Mouse (Mus musculus): ENCODE measurements around the gene Fbxo22. TPM values are rescaled to one million over a fixed set of nuclear protein-coding genes. Genes with fewer than 3 reads are reported as not detected.
"Not testable (repeated sequence)": the region's sequence is repeated elsewhere in the genome, so short reads cannot be mapped to it uniquely, and the experiment has no call there.

Fbxo22 gene
- polyA plus RNA-seq, 1 experiment from 2014 or later = 85.9 TPM

DNA sequence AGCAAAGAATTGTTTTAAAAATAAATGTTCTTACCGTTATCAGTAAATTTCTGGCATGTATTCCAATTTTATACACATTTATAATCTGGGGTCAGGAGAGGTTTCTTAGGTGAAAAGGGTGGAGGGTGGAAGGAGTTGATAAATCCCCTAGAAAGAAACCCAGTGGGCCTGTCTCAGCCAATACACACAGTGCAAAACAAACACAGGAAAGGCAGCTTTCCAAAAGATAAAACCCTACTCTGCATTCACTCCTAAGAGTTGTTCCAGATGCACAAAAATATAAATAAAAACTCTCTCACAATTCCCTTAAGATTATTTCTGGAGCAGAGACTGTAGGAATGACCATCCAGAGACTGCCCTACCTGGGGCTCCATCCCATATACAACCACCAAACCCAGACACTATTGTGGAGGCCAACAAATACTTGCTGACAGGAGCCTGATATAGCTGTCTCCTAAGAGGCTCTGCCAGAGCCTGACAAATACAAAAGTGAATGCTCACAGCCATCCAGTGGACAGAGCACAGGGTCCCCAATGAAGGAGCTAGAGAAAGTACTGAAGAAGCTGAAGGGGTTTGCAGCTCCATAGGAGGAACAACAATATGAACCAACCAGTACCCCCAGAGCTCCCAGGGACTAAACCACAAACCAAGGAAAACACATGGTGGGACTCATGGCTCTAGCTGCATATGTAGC lies 36.5 kb downstream of the Fbxo22 start:
- not testable (repeated sequence) for H3K4me3 ChIP-seq (ENCODE audit: low read depth, low read length); H3K36me3 ChIP-seq (ENCODE audit: control insufficient read depth, insufficient read depth, low read length); H3K27ac ChIP-seq (ENCODE audit: low read length); H3K4me2 ChIP-seq (ENCODE audit: low read length); H3K27me3 ChIP-seq (ENCODE audit: control insufficient read depth, insufficient read depth, low read depth, low read length); ATAC-seq; H3K4me1 ChIP-seq (ENCODE audit: control insufficient read depth, insufficient read depth, low read length); H3K9ac ChIP-seq (ENCODE audit: low read depth, low read length); H3K9me3 ChIP-seq (replicated peaks; ENCODE audit: control insufficient read depth, low read length, poor library complexity, severe bottlenecking)
- WGBS = 93% methylated on average over 1 of the region's 1 CpGs

DNA sequence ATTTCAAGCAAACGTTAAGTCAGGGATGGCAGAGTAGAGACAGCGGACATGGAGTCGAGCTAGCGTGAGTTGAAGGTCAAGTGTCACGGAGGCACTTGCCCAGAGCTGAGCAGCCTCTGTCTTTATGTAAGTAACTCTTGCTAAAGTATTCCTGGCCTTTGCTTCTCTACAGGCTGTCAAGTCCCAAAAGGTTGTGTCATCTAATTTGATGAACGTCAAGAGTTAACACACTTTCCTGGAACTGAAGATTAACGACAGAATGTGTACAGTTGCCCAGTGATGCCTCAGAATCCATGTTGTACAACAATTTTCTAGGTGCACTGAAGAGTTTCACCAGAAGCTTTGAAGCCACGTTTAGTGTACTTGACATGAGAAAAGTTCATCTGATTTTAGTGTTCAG lies 37.7 kb downstream of the Fbxo22 start:
- no peak overlapping the region for H3K9ac ChIP-seq (ENCODE audit: low read depth, low read length)
- no peak for ATAC-seq
- H3K4me2 ChIP-seq (ENCODE audit: low read length) = no peak overlapping the region

DNA sequence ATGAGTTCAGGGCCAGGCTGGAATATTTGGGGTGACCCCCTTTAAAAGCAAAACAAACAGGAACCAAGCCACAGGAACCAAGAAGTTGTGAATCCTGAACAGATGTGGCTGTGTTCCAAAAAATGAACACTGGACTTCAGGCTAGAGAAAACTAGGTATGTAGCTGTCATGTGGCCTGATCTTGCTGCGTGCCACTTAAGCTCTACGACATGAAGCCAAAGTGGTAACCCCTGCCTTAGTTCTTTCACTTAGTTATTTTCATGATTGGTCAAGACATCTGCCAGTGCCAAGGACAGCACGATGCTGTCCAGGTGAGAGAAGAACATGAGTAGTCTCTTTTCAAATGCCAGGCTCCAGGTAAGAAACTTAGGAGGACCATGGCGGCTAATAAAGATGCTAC lies 38.2 kb downstream of the Fbxo22 start:
- no peak for ATAC-seq
- Histone ChIP-seq H3K36me3 (ENCODE audit: control insufficient read depth, insufficient read depth, low read length) (no peaks in the 10 kb centered on the region), H3K4me2 (ENCODE audit: low read length) (no peak overlapping the region), H3K27ac (ENCODE audit: low read length) (no peak overlapping the region), H3K4me1 (ENCODE audit: control insufficient read depth, insufficient read depth, low read length) (no peaks in the 10 kb centered on the region), H3K9me3 (replicated peaks; ENCODE audit: control insufficient read depth, low read length, poor library complexity, severe bottlenecking) (no peaks in the 10 kb centered on the region), H3K4me3 (ENCODE audit: low read depth, low read length) (no peak overlapping the region), H3K27me3 (ENCODE audit: control insufficient read depth, insufficient read depth, low read depth, low read length) (no peaks in the 10 kb centered on the region), H3K9ac (ENCODE audit: low read depth, low read length) (no peak overlapping the region)
- WGBS = 94% methylated on average over 4 of the region's 4 CpGs

More for the DNA sequence above, 37.7 kb downstream of the Fbxo22 start:
- Histone ChIP-seq H3K27me3 (ENCODE audit: control insufficient read depth, insufficient read depth, low read depth, low read length) (no peaks in the 10 kb centered on the region), H3K9me3 (replicated peaks; ENCODE audit: control insufficient read depth, low read length, poor library complexity, severe bottlenecking) (no peaks in the 10 kb centered on the region), H3K4me3 (ENCODE audit: low read depth, low read length) (no peak overlapping the region), H3K36me3 (ENCODE audit: control insufficient read depth, insufficient read depth, low read length) (no peaks in the 10 kb centered on the region), H3K4me1 (ENCODE audit: control insufficient read depth, insufficient read depth, low read length) (no peaks in the 10 kb centered on the region), H3K27ac (ENCODE audit: low read length) (no peak overlapping the region)
- WGBS = 85% methylated on average over 8 of the region's 8 CpGs

DNA sequence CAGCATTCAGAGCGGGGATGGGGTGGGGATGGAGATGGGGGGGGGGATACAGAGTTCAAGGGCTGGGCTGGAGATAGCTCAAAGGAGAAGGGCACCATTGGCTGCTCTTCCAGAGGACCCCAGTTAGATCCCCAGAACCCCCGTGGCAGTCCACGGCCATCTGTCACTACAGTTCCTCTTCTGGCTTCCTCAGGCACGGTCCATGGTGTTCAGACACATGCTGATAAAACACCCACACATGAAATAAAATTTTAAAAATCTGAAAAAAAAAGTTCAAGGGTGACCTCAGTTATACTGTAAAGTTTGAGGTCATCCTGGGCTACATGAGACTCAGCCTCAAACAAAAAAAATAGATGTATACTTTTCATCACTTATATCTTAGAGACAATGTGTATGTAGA lies 39.7 kb downstream of the Fbxo22 start:
- Histone ChIP-seq H3K9me3 (replicated peaks; ENCODE audit: control insufficient read depth, low read length, poor library complexity, severe bottlenecking) (no peaks in the 10 kb centered on the region), H3K36me3 (ENCODE audit: control insufficient read depth, insufficient read depth, low read length) (no peaks in the 10 kb centered on the region), H3K4me1 (ENCODE audit: control insufficient read depth, insufficient read depth, low read length) (no peaks in the 10 kb centered on the region), H3K27ac (ENCODE audit: low read length) (no peak overlapping the region), H3K9ac (ENCODE audit: low read depth, low read length) (no peak overlapping the region), H3K4me2 (ENCODE audit: low read length) (no peak overlapping the region), H3K4me3 (ENCODE audit: low read depth, low read length) (no peak overlapping the region), H3K27me3 (ENCODE audit: control insufficient read depth, insufficient read depth, low read depth, low read length) (no peaks in the 10 kb centered on the region)
- ATAC-seq = no peak
- WGBS = 81% methylated on average over 4 of the region's 4 CpGs

DNA sequence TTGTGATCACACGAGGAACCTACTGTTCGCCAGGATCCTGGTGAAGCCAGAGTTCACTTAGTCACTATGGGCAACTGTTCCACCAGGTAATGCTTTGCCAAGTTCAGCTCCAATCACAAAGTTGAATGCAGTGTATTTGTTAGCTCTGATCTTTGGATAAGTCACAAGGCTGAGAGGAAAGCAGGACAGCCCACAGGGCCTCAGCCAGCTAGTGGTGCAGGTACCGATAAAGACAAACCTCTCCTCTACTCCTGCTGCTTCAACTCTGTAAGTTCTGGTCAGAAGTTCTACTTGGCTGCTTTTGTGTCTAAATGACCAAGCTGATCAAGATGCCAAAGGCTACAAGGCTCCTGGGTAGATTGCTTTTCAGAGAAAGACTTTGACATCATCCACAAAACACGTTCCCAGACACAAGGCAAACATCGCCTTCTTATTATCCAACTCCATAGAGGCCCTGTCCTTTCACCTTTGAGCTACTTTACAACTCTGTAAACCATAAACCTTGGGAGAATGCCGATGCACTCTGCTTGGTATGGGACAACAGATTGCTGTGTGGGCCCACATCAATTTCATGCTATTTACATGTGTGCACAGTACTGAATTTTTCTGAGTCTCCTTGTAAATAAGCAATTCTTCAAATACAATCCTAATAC lies 42.0 kb downstream of the Fbxo22 start:
- 89% methylated on average over 6 of the region's 6 CpGs for WGBS
- Histone ChIP-seq H3K9me3 (replicated peaks; ENCODE audit: control insufficient read depth, low read length, poor library complexity, severe bottlenecking) (no peaks in the 10 kb centered on the region), H3K4me2 (ENCODE audit: low read length) (no peak overlapping the region)

DNA sequence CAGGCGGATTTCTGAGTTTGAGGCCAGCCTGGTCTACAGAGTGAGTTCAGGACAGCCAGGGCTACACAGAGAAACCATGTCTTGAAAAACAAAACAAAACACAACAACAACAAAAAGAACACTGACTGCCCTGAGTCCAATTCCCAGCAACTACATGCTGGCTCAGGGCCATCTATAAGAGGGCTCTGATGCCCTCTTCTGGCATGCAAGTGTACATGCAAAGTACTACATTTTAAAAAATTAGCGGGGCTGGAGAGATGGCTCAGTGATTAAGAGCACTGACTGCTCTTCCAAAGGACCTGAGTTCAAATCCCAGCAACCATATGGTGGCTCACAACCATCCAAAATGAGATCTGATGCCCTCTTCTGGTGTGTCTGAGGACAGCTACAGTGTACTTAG lies 43.4 kb downstream of the Fbxo22 start:
- H3K9me3 ChIP-seq (replicated peaks; ENCODE audit: control insufficient read depth, low read length, poor library complexity, severe bottlenecking); H3K36me3 ChIP-seq (ENCODE audit: control insufficient read depth, insufficient read depth, low read length); ATAC-seq; H3K27me3 ChIP-seq (ENCODE audit: control insufficient read depth, insufficient read depth, low read depth, low read length); H3K4me1 ChIP-seq (ENCODE audit: control insufficient read depth, insufficient read depth, low read length); H3K4me2 ChIP-seq (ENCODE audit: low read length); H3K9ac ChIP-seq (ENCODE audit: low read depth, low read length); H3K27ac ChIP-seq (ENCODE audit: low read length); H3K4me3 ChIP-seq (ENCODE audit: low read depth, low read length): not testable (repeated sequence)
- WGBS = 60% methylated on average over 2 of the region's 2 CpGs

More for the DNA sequence above, 42.0 kb downstream of the Fbxo22 start:
- H3K4me3 ChIP-seq (ENCODE audit: low read depth, low read length) = no peak overlapping the region
- no peaks in the 10 kb centered on the region for H3K4me1 ChIP-seq (ENCODE audit: control insufficient read depth, insufficient read depth, low read length)
- no peak for ATAC-seq
- H3K36me3 ChIP-seq (ENCODE audit: control insufficient read depth, insufficient read depth, low read length) = no peaks in the 10 kb centered on the region
- H3K27ac ChIP-seq (ENCODE audit: low read length) = no peak overlapping the region
- H3K9ac ChIP-seq (ENCODE audit: low read depth, low read length) = no peak overlapping the region
- H3K27me3 ChIP-seq (ENCODE audit: control insufficient read depth, insufficient read depth, low read depth, low read length) = no peaks in the 10 kb centered on the region

DNA sequence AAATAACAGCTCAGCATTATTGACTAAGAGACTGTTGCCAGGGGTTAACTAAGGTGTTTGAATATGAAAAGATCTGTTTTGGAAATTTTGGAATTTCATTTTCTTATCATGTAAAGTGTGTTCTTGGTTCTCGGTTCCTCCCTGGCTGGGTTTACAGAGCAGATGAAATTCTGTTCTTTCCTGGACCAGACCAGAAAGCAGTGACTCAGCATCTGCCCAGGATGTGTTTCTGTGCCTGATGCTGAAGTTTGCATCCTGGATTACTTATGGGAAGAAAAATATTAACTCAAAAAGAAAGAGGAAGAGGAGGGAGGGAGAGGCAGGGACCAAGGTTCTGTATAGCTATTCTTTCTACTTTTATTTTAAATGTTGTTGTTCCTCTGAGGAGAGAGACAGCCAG lies 45.1 kb downstream of the Fbxo22 start:
- no peaks in the 10 kb centered on the region for H3K36me3 ChIP-seq (ENCODE audit: control insufficient read depth, insufficient read depth, low read length)
- no peak overlapping the region for H3K27ac ChIP-seq (ENCODE audit: low read length)
- ATAC-seq = no peak
- WGBS = 78% methylated on average over 1 of the region's 1 CpGs
- H3K4me2 ChIP-seq (ENCODE audit: low read length) = no peak overlapping the region
- H3K27me3 ChIP-seq (ENCODE audit: control insufficient read depth, insufficient read depth, low read depth, low read length) = no peaks in the 10 kb centered on the region
- H3K9me3 ChIP-seq (replicated peaks; ENCODE audit: control insufficient read depth, low read length, poor library complexity, severe bottlenecking) = no peaks in the 10 kb centered on the region
- no peak overlapping the region for H3K4me3 ChIP-seq (ENCODE audit: low read depth, low read length)
- H3K9ac ChIP-seq (ENCODE audit: low read depth, low read length) = no peak overlapping the region
- H3K4me1 ChIP-seq (ENCODE audit: control insufficient read depth, insufficient read depth, low read length) = no peaks in the 10 kb centered on the region

DNA sequence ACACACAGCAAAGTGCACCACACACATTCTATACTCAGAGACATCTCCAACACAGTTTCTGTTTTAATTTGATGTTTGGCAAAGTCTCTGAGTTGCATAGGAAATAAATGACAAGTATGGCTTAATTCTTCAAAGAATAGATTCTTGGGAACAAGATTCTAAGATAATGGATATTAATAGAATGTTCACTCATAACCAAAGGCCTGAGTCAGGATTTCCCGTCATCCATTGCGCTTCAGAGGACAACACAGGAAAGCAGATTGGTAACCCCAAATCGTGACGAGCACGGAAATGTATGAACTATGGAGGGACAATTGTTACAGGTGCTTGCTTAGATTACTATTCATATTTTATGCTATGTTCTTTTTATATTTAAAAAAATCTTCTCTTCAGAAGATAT lies 46.3 kb downstream of the Fbxo22 start:
- no peaks in the 10 kb centered on the region for H3K27me3 ChIP-seq (ENCODE audit: control insufficient read depth, insufficient read depth, low read depth, low read length)
- 97% methylated on average over 5 of the region's 5 CpGs for WGBS
- ATAC-seq = no peak
- no peaks in the 10 kb centered on the region for H3K9me3 ChIP-seq (replicated peaks; ENCODE audit: control insufficient read depth, low read length, poor library complexity, severe bottlenecking)
- no peak overlapping the region for H3K27ac ChIP-seq (ENCODE audit: low read length)
- no peak overlapping the region for H3K4me3 ChIP-seq (ENCODE audit: low read depth, low read length)
- no peak overlapping the region for H3K9ac ChIP-seq (ENCODE audit: low read depth, low read length)
- H3K4me2 ChIP-seq (ENCODE audit: low read length) = no peak overlapping the region
- no peaks in the 10 kb centered on the region for H3K4me1 ChIP-seq (ENCODE audit: control insufficient read depth, insufficient read depth, low read length)
- H3K36me3 ChIP-seq (ENCODE audit: control insufficient read depth, insufficient read depth, low read length) = no peaks in the 10 kb centered on the region

DNA sequence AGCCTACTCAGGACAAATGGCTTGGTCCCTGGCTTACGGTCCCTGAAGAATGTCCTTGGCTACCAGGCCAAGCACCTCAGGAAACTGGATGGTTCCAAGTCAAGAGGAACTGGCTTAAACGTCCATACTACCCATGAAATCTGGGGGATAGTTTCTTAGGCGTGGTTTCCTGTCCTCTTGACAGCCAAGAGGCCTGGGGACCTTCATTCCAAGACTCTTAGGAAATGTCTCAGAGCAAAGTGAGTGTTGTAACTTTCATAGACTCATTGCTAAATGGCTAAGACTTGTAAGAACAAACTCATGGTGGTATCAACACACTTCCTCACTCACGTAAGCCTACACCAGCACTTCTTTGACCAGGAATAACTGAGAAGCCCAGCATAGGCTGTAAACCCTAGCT lies 46.9 kb downstream of the Fbxo22 start:
- Histone ChIP-seq H3K27me3 (ENCODE audit: control insufficient read depth, insufficient read depth, low read depth, low read length) (no peaks in the 10 kb centered on the region), H3K4me3 (ENCODE audit: low read depth, low read length) (no peak overlapping the region), H3K4me1 (ENCODE audit: control insufficient read depth, insufficient read depth, low read length) (no peaks in the 10 kb centered on the region), H3K36me3 (ENCODE audit: control insufficient read depth, insufficient read depth, low read length) (no peaks in the 10 kb centered on the region), H3K27ac (ENCODE audit: low read length) (no peak overlapping the region), H3K9ac (ENCODE audit: low read depth, low read length) (no peak overlapping the region), H3K4me2 (ENCODE audit: low read length) (no peak overlapping the region), H3K9me3 (replicated peaks; ENCODE audit: control insufficient read depth, low read length, poor library complexity, severe bottlenecking) (no peaks in the 10 kb centered on the region)
- no peak for ATAC-seq
- WGBS = 71% methylated on average over 4 of the region's 4 CpGs
